24 mouse cellular contexts compared by ENCODE assay signal in the genomic region with DNA sequence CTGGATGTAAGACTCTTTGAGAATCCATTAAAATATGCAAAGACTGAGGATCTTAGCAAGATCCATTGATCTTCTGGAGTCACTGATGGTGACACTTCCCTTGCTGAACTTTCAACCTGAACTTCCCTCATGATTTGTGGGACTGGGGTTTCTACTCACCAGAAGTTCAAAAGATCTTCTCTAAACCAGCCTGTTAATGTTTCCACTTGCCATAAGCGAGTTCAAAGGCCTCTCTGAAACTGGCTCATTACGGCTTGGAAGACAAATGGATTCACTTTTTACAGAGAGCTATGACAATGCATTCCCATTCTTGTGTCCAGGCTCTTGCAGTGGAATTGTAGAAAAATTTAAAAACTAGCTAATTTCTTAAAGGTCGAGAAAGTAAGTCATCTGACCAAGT.
"Had no signal": no experiment of that assay in that cellular context is flagged by ENCODE, and none has a peak within 500 bp of the region (broad histone marks: within the 10 kb centered on the region; RNA-seq: fewer than 3 reads in every experiment).

No protein-coding gene starts in this region.

- H3K9me3 ChIP-seq: heart, embryonic 13.5 days; heart, embryonic 15.5 days; hindbrain, embryonic 13.5 days; hindbrain, embryonic 15.5 days; limb, embryonic 13.5 days; limb, embryonic 15.5 days; liver, embryonic 13.5 days; liver, embryonic 15.5 days had no signal

- ATAC-seq: forebrain, postnatal 0 days; hindbrain, postnatal 0 days; intestine, embryonic 16.5 days had no signal

- DNase-seq: forebrain, postnatal 0 days; gastrocnemius, postnatal 14 days; gastrocnemius, postnatal 36 days; heart, adult 11 months; heart, adult 2 months; heart, postnatal 14 days; heart, postnatal 36 days; kidney, adult 18-20 months; kidney, postnatal 14 days; layer of hippocampus, adult 9-11 months; layer of hippocampus, postnatal 36 days; left cerebral cortex, postnatal 4 days; liver, embryonic 13.5 days had no signal

- H3K36me3 ChIP-seq: heart, embryonic 13.5 days; heart, embryonic 15.5 days; hindbrain, embryonic 13.5 days; hindbrain, embryonic 15.5 days; limb, embryonic 13.5 days; limb, embryonic 15.5 days; liver, embryonic 13.5 days; liver, embryonic 15.5 days had no signal

- H3K27ac ChIP-seq: heart, adult 2 months; heart, embryonic 13.5 days; heart, embryonic 15.5 days; hindbrain, embryonic 13.5 days; hindbrain, embryonic 15.5 days; hindbrain, postnatal 0 days; limb, embryonic 13.5 days; limb, embryonic 15.5 days; liver, embryonic 13.5 days; liver, embryonic 15.5 days had no signal

- H3K4me1 ChIP-seq: liver, embryonic 13.5 days; liver, embryonic 15.5 days had no signal

- H3K4me3 ChIP-seq: heart, adult 2 months; heart, embryonic 13.5 days; heart, embryonic 15.5 days; hindbrain, embryonic 13.5 days; hindbrain, embryonic 15.5 days; limb, embryonic 13.5 days; limb, embryonic 15.5 days; liver, embryonic 13.5 days; liver, embryonic 15.5 days had no signal

- H3K9ac ChIP-seq: forebrain, postnatal 0 days; heart, embryonic 13.5 days; heart, embryonic 15.5 days; hindbrain, embryonic 13.5 days; hindbrain, embryonic 15.5 days; limb, embryonic 13.5 days; limb, embryonic 15.5 days; liver, embryonic 13.5 days; liver, embryonic 15.5 days had no signal

- H3K4me2 ChIP-seq: heart, embryonic 11.5 days; heart, embryonic 13.5 days; heart, embryonic 15.5 days; hindbrain, embryonic 13.5 days; hindbrain, embryonic 15.5 days; limb, embryonic 13.5 days; limb, embryonic 15.5 days; liver, embryonic 11.5 days; liver, embryonic 13.5 days; liver, embryonic 15.5 days had no signal

- H3K27me3 ChIP-seq: heart, embryonic 13.5 days; heart, embryonic 15.5 days; hindbrain, embryonic 13.5 days; hindbrain, embryonic 15.5 days; limb, embryonic 13.5 days; limb, embryonic 15.5 days; liver, embryonic 13.5 days; liver, embryonic 15.5 days had no signal
